ENCODE assay signal across 22 mouse cellular contexts in genomic region chr5:117726548-117726947, GRCm38 (mm10). TPM values are rescaled to one million over a fixed set of nuclear protein-coding genes. Genes with fewer than 3 reads are reported as not detected.
A peak's percentile ranks its signal among the peaks of the same experiment; 100 is the strongest.
DNase-seq lines count a peak whose midpoint lies in the region; ATAC-seq lines count a peak whose summit lies in the region.
"Had no signal": no experiment of that assay in that cellular context is flagged by ENCODE, and none has a peak within 500 bp of the region (broad histone marks: within the 10 kb centered on the region; RNA-seq: fewer than 3 reads in every experiment).

No protein-coding gene starts in this region.

- H3K9ac ChIP-seq in lung, embryonic 15.5 days = no peak overlapping the region
- H3K9ac ChIP-seq in midbrain, embryonic 13.5 days (replicated peaks) = no peak overlapping the region
- H3K9ac ChIP-seq in midbrain, embryonic 11.5 days (ENCODE audit: low read length) = no peak overlapping the region
- H3K9ac ChIP-seq: forebrain, embryonic 13.5 days; forebrain, postnatal 0 days; hindbrain, embryonic 13.5 days had no signal

- no peaks in the 10 kb centered on the region for H3K27me3 ChIP-seq in lung, embryonic 15.5 days
- H3K27me3 ChIP-seq in midbrain, embryonic 13.5 days = no peaks in the 10 kb centered on the region
- no peaks in the 10 kb centered on the region for H3K27me3 ChIP-seq in midbrain, embryonic 11.5 days (ENCODE audit: control insufficient read depth, insufficient read depth, low read length)
- H3K27me3 ChIP-seq: CH12.LX; forebrain, embryonic 13.5 days; hindbrain, embryonic 13.5 days had no signal

- DNase-seq in adrenal gland, adult 8-10 months = peak; percentile 14
- DNase-seq in adrenal gland, postnatal 14 days = no peak
- no peak for DNase-seq in lung, adult 18-20 months
- no peak for DNase-seq in midbrain, embryonic 11.5 days (ENCODE audit: low spot score, missing footprints)
- no peak for DNase-seq in heart, adult 18-20 months
- DNase-seq in kidney, postnatal 10 days = no peak
- DNase-seq: adrenal gland, postnatal 25 days; cerebellum, adult 2 months; cerebellum, postnatal 10 days; forebrain, postnatal 0 days; gastrocnemius, adult 2 months; gastrocnemius, postnatal 36 days; heart, adult 11 months; heart, postnatal 10 days; heart, postnatal 4 days had no signal

- no peaks in the 10 kb centered on the region for H3K9me3 ChIP-seq in lung, embryonic 15.5 days
- 0 out of 2 replicates have a peak, but pooled peaks cover 6% of the 10 kb centered on the region for H3K9me3 ChIP-seq in midbrain, embryonic 13.5 days
- no peaks in the 10 kb centered on the region for H3K9me3 ChIP-seq in midbrain, embryonic 11.5 days (ENCODE audit: control insufficient read depth, low read length)
- H3K9me3 ChIP-seq: embryonic facial prominence, embryonic 10.5 days; heart, embryonic 10.5 days; hindbrain, embryonic 13.5 days had no signal

- no peaks in the 10 kb centered on the region for H3K36me3 ChIP-seq in lung, embryonic 15.5 days
- H3K36me3 ChIP-seq in midbrain, embryonic 13.5 days = no peaks in the 10 kb centered on the region
- H3K36me3 ChIP-seq in midbrain, embryonic 11.5 days (ENCODE audit: control insufficient read depth, insufficient read depth, low read length) = no peaks in the 10 kb centered on the region
- H3K36me3 ChIP-seq: embryonic facial prominence, embryonic 10.5 days; heart, embryonic 10.5 days; hindbrain, embryonic 13.5 days had no signal

- H3K27ac ChIP-seq in lung, embryonic 15.5 days = no peak overlapping the region
- 0 out of 2 replicates have a peak overlapping the region, but pooled peaks have one; percentile 25 for H3K27ac ChIP-seq in midbrain, embryonic 13.5 days
- H3K27ac ChIP-seq in midbrain, embryonic 11.5 days (ENCODE audit: low read depth, low read length) = no peak overlapping the region
- H3K27ac ChIP-seq: embryonic facial prominence, embryonic 10.5 days; forebrain, embryonic 13.5 days; gastrocnemius, adult 2 months; heart, embryonic 10.5 days; hindbrain, embryonic 13.5 days had no signal

- peaks cover 12% of the 10 kb centered on the region; the same call in 1 of the 2 replicates for H3K4me1 ChIP-seq in lung, embryonic 15.5 days
- H3K4me1 ChIP-seq in midbrain, embryonic 13.5 days (replicated peaks) = peaks cover 6% of the 10 kb centered on the region
- peaks cover 3% of the 10 kb centered on the region for H3K4me1 ChIP-seq in midbrain, embryonic 11.5 days (ENCODE audit: control insufficient read depth, insufficient read depth, low read length)
- H3K4me1 ChIP-seq: forebrain, embryonic 13.5 days; heart, embryonic 10.5 days had no signal

- 40% methylated on average over 6 of the region's 6 CpGs for WGBS in lung, embryonic 15.5 days
- 85% methylated on average over 6 of the region's 6 CpGs for WGBS in midbrain, embryonic 13.5 days
- 80% methylated on average over 6 of the region's 6 CpGs for WGBS in midbrain, embryonic 11.5 days

- H3K4me2 ChIP-seq in lung, embryonic 15.5 days = no peak overlapping the region
- H3K4me2 ChIP-seq in midbrain, embryonic 13.5 days (replicated peaks) = no peak overlapping the region
- H3K4me2 ChIP-seq in midbrain, embryonic 11.5 days = no peak overlapping the region
- H3K4me2 ChIP-seq: forebrain, embryonic 13.5 days; hindbrain, embryonic 13.5 days had no signal

- 0 out of 2 replicates have a peak, but pooled peaks have one; percentile 43 for ATAC-seq in lung, embryonic 15.5 days (ENCODE audit: borderline replicate concordance, extremely low read depth, low FRiP score, low TSS enrichment)
- ATAC-seq in midbrain, embryonic 13.5 days = no peak
- ATAC-seq in midbrain, embryonic 11.5 days (ENCODE audit: low FRiP score) = no peak
- ATAC-seq: forebrain, embryonic 13.5 days; forebrain, postnatal 0 days had no signal

- H3K4me3 ChIP-seq in lung, embryonic 15.5 days = no peak overlapping the region
- no peak overlapping the region for H3K4me3 ChIP-seq in midbrain, embryonic 13.5 days (replicated peaks)
- no peak overlapping the region for H3K4me3 ChIP-seq in midbrain, embryonic 11.5 days (ENCODE audit: low read depth, low read length)
- H3K4me3 ChIP-seq: embryonic facial prominence, embryonic 10.5 days; forebrain, embryonic 13.5 days; gastrocnemius, adult 2 months; heart, embryonic 10.5 days; hindbrain, embryonic 13.5 days had no signal

RNA-seq across cellular contexts. Expression of gene Nos1, which starts 54.3 kb away (rescaled TPM):
- total RNA-seq in adrenal gland, adult 8-10 months (2022) = 1 to 10 TPM in 1 of 4 experiments, under 1 TPM in 3; 0.63 to 1.4 (median 0.69) TPM
- 0.30 and 0.53 TPM in 2 replicates for total RNA-seq in adrenal gland, postnatal 14 days (2021)
- 0.10 and 0.11 TPM in 2 replicates for polyA plus RNA-seq in lung, embryonic 15.5 days (2015; fragmentation: Nextera tagmentation; extraction: Ambion mirVana)
- polyA plus RNA-seq in midbrain, embryonic 13.5 days (2015; fragmentation: Nextera tagmentation; extraction: Ambion mirVana) = 0.79 and 1.3 TPM in 2 replicates
- polyA plus RNA-seq in midbrain, embryonic 11.5 days (2014; fragmentation: Nextera tagmentation; extraction: Ambion mirVana) = 0.22 and 0.30 TPM in 2 replicates
- total RNA-seq in heart, adult 18-20 months (2021) = under 1 TPM; 0.28 to 0.72 TPM
